Mouse (Mus musculus): Measurements from ENCODE around the gene Cyp3a57. TPM values are rescaled to one million over a fixed set of nuclear protein-coding genes. Genes with fewer than 3 reads are reported as not detected.
"Not testable (repeated sequence)": the region's sequence is repeated elsewhere in the genome, so short reads cannot be mapped to it uniquely, and the experiment has no call there.

The Cyp3a57 gene
- polyA plus RNA-seq (2015; fragmentation: Nextera tagmentation; extraction: Ambion mirVana), result not detected in 2 replicates

DNA sequence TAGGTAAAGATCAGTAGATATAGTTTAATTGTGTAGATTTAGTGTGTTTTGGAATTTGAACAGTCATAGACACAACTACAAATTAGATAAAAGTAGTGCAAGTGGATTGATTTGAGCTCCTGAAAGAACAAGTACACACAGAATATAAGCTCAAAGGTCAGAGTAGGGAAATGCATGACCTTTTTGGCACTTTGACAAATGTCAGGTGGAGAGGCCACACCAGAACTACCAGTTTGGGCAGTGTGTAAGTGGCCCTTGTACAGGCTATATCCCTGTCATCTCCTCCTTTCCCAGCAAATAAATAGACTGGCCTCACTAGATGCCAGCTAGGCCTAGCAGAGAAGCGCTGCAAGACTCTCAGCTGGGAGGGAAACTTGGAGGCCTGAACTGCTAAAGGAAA, at the start of gene Cyp3a57:
Gene Cyp3a57, plus strand, starts transcription at position 339 of the 400 bp plus-strand sequence.
- Histone ChIP-seq H3K9ac (no peak within 1 kb of the TSS), H3K27ac (no peak within 1 kb of the TSS), H3K4me1 (no peaks in the 10 kb centered on the region), H3K27me3 (no peaks in the 10 kb centered on the region), H3K4me2 (replicated peaks) (no peak within 1 kb of the TSS), H3K9me3 (0 out of 2 replicates have a peak, but pooled peaks cover 4% of the 10 kb centered on the region), H3K36me3 (no peaks in the 10 kb centered on the region), H3K4me3 (no peak within 1 kb of the TSS)
- 82% methylated on average over 1 of the region's 1 CpGs for WGBS
- no peak for ATAC-seq (ENCODE audit: low FRiP score, low read depth)

GRCm38 (mm10) chr5:145300469-145300868, 44.6 kb upstream of the Cyp3a57 start:
- no peaks in the 10 kb centered on the region for H3K36me3 ChIP-seq
- no peaks in the 10 kb centered on the region; the same call in 1 of the 2 replicates for H3K9me3 ChIP-seq
- H3K4me1 ChIP-seq, result no peaks in the 10 kb centered on the region
- H3K4me3 ChIP-seq, result no peak overlapping the region
- no peaks in the 10 kb centered on the region for H3K27me3 ChIP-seq
- H3K27ac ChIP-seq, result no peak overlapping the region
- H3K4me2 ChIP-seq (replicated peaks), result no peak overlapping the region
- no peak overlapping the region for H3K9ac ChIP-seq
- ATAC-seq (ENCODE audit: low FRiP score, low read depth), result no peak

GRCm38 (mm10) chr5:145301796-145302195, 43.3 kb upstream of the Cyp3a57 start:
- H3K27me3 ChIP-seq; ATAC-seq (ENCODE audit: low FRiP score, low read depth); H3K9me3 ChIP-seq; H3K36me3 ChIP-seq; H3K4me3 ChIP-seq; H3K9ac ChIP-seq; H3K4me1 ChIP-seq; H3K4me2 ChIP-seq (replicated peaks); H3K27ac ChIP-seq: not testable (repeated sequence)
- WGBS, result 74% methylated on average over 4 of the region's 4 CpGs

GRCm38 (mm10) chr5:145302424-145302823, 42.7 kb upstream of the Cyp3a57 start:
- WGBS, result 69% methylated on average over 1 of the region's 1 CpGs
- ATAC-seq (ENCODE audit: low FRiP score, low read depth), result no peak

GRCm38 (mm10) chr5:145306953-145307352, 38.1 kb upstream of the Cyp3a57 start:
- H3K4me1 ChIP-seq; H3K27me3 ChIP-seq; H3K9ac ChIP-seq; H3K4me3 ChIP-seq; H3K36me3 ChIP-seq; H3K27ac ChIP-seq; H3K9me3 ChIP-seq; ATAC-seq (ENCODE audit: low FRiP score, low read depth); H3K4me2 ChIP-seq (replicated peaks): not testable (repeated sequence)
- WGBS, result 89% methylated on average over 4 of the region's 4 CpGs

More at GRCm38 (mm10) chr5:145302424-145302823, 42.7 kb upstream of the Cyp3a57 start:
- no peaks in the 10 kb centered on the region for H3K9me3 ChIP-seq
- no peaks in the 10 kb centered on the region for H3K36me3 ChIP-seq
- no peak overlapping the region for H3K4me3 ChIP-seq
- no peaks in the 10 kb centered on the region for H3K4me1 ChIP-seq
- H3K9ac ChIP-seq, result no peak overlapping the region
- no peaks in the 10 kb centered on the region for H3K27me3 ChIP-seq
- H3K27ac ChIP-seq, result no peak overlapping the region
- no peak overlapping the region for H3K4me2 ChIP-seq (replicated peaks)

DNA sequence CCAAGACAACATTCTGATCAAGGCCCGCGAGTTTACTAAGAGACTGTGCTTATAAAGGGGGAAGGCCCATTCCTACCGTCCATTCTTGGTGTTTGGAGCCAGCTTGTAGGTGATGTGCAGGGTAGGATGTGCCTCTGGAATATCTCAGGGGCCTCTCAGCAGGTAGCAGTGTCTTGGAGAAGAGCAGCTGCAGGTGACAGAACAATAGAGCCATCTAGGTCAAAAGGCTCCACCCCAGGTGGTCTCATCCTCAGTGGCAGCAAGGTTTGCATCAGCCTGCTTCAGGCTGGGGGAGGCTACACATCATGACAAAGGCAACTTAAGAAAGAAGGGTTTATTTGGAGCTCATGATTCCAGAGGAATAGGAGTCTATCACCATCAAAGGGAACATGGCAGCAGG, 37.3 kb upstream of the Cyp3a57 start:
- not testable (repeated sequence) for ATAC-seq (ENCODE audit: low FRiP score, low read depth); H3K4me2 ChIP-seq (replicated peaks); H3K4me3 ChIP-seq; H3K27ac ChIP-seq; H3K36me3 ChIP-seq; H3K9me3 ChIP-seq; H3K9ac ChIP-seq; H3K27me3 ChIP-seq; H3K4me1 ChIP-seq
- 87% methylated on average over 3 of the region's 3 CpGs for WGBS

- no peak for ATAC-seq (ENCODE audit: low FRiP score, low read depth)
- H3K9ac ChIP-seq, result no peak overlapping the region
- H3K27ac ChIP-seq, result no peak overlapping the region
- no peak overlapping the region for H3K4me3 ChIP-seq
- H3K9me3 ChIP-seq, result peaks cover 12% of the 10 kb centered on the region; the same call in 1 of the 2 replicates
- H3K36me3 ChIP-seq, result no peaks in the 10 kb centered on the region
- no peak overlapping the region for H3K4me2 ChIP-seq (replicated peaks)
- no peaks in the 10 kb centered on the region for H3K4me1 ChIP-seq
- H3K27me3 ChIP-seq, result no peaks in the 10 kb centered on the region
Measured at GRCm38 (mm10) chr5:145313845-145314244, 31.2 kb upstream of the Cyp3a57 start.

GRCm38 (mm10) chr5:145317141-145317540, 27.9 kb upstream of the Cyp3a57 start:
- no peak overlapping the region for H3K9ac ChIP-seq
- no peak overlapping the region for H3K27ac ChIP-seq
- H3K27me3 ChIP-seq, result no peaks in the 10 kb centered on the region
- H3K4me3 ChIP-seq, result no peak overlapping the region
- H3K36me3 ChIP-seq, result no peaks in the 10 kb centered on the region
- no peak overlapping the region for H3K4me2 ChIP-seq (replicated peaks)
- no peak for ATAC-seq (ENCODE audit: low FRiP score, low read depth)
- H3K9me3 ChIP-seq, result peaks cover 14% of the 10 kb centered on the region; the same call in 1 of the 2 replicates
- 82% methylated on average over 1 of the region's 1 CpGs for WGBS
- H3K4me1 ChIP-seq, result no peaks in the 10 kb centered on the region

- H3K9me3 ChIP-seq; H3K36me3 ChIP-seq; H3K4me1 ChIP-seq; H3K4me2 ChIP-seq (replicated peaks); H3K27ac ChIP-seq; H3K4me3 ChIP-seq; ATAC-seq (ENCODE audit: low FRiP score, low read depth); H3K27me3 ChIP-seq; H3K9ac ChIP-seq: not testable (repeated sequence)
Measured at GRCm38 (mm10) chr5:145338756-145339155, 6.3 kb upstream of the Cyp3a57 start.

GRCm38 (mm10) chr5:145349697-145350096, 4.6 kb downstream of the Cyp3a57 start:
- no peak overlapping the region for H3K27ac ChIP-seq
- H3K4me1 ChIP-seq, result no peaks in the 10 kb centered on the region
- H3K36me3 ChIP-seq, result no peaks in the 10 kb centered on the region
- H3K9ac ChIP-seq, result no peak overlapping the region
- no peak overlapping the region for H3K4me2 ChIP-seq (replicated peaks)
- no peak overlapping the region for H3K4me3 ChIP-seq
- peaks cover 6% of the 10 kb centered on the region; the same call in 1 of the 2 replicates for H3K9me3 ChIP-seq
- no peak for ATAC-seq (ENCODE audit: low FRiP score, low read depth)
- no peaks in the 10 kb centered on the region for H3K27me3 ChIP-seq

- Histone ChIP-seq H3K4me1 (no peaks in the 10 kb centered on the region), H3K27me3 (no peaks in the 10 kb centered on the region), H3K36me3 (no peaks in the 10 kb centered on the region), H3K9ac (no peak overlapping the region), H3K4me2 (replicated peaks) (no peak overlapping the region), H3K9me3 (peaks cover 6% of the 10 kb centered on the region; the same call in 1 of the 2 replicates), H3K27ac (no peak overlapping the region), H3K4me3 (no peak overlapping the region)
- 81% methylated on average over 1 of the region's 1 CpGs for whole genome bisulfite sequencing
- ATAC-seq (ENCODE audit: low FRiP score, low read depth), result no peak
Measured at GRCm38 (mm10) chr5:145353081-145353480, 8.0 kb downstream of the Cyp3a57 start.

DNA sequence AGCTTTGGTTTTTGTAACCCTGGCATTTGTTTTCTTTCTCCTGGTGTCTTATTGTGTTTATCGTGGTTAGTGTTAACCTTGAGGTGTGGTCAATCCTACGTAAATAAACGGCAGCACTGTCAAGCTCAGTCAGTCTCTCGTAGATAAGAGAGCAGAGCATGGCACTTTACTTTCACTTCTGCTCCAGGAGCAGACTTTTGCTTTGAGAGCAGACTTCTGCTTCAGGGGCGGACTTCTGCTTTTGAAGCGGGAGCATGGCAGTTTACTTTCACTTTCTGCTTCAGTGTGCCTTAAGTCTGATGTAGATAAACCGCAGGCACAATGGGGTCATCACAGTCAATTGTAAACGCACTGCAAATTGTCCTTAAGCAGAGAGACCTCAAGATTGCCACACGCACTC, 70.3 kb downstream of the Cyp3a57 start:
- H3K4me2 ChIP-seq (replicated peaks); ATAC-seq (ENCODE audit: low FRiP score, low read depth); H3K4me3 ChIP-seq; H3K27me3 ChIP-seq; H3K9ac ChIP-seq; H3K36me3 ChIP-seq; H3K27ac ChIP-seq; H3K4me1 ChIP-seq: not testable (repeated sequence)
- peaks cover 37% of the 10 kb centered on the region for H3K9me3 ChIP-seq
- WGBS, result 86% methylated on average over 9 of the region's 9 CpGs

DNA sequence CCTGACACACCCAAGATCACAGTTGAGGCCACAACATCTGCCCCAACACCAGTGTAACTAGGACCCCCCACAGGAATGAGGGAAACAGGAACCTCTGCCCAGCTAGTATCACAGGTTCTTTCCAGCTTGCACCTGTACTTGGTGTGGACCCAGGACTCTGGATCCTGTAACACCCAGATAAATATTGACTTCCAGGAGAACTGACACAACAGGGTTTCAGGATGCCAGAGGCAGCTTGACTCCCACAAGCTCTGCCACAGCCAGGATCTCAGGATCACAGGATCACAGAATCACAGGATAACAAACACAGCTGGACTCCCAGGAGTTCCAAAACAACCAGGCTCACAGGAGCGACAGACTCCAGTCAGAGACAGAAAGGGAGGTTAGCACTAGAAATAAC, 77.2 kb downstream of the Cyp3a57 start:
- H3K4me2 ChIP-seq (replicated peaks), result no peak overlapping the region
- ATAC-seq (ENCODE audit: low FRiP score, low read depth), result no peak
- H3K4me3 ChIP-seq, result no peak overlapping the region
- H3K27ac ChIP-seq, result no peak overlapping the region
- no peaks in the 10 kb centered on the region for H3K27me3 ChIP-seq
- H3K9ac ChIP-seq, result no peak overlapping the region
- H3K36me3 ChIP-seq, result no peaks in the 10 kb centered on the region
- WGBS, result 79% methylated on average over 1 of the region's 1 CpGs
- no peaks in the 10 kb centered on the region for H3K4me1 ChIP-seq
- H3K9me3 ChIP-seq, result peaks cover 12% of the 10 kb centered on the region

Data from limb, embryonic 13.5 days (tissue).